Mouse (Mus musculus) hindbrain, embryonic 15.5 days (tissue): ENCODE results near the gene Xdh. TPM values are rescaled to one million over a fixed set of nuclear protein-coding genes. Genes with fewer than 3 reads are reported as not detected.

ENCODE experiments used
- ATAC-seq: fragments of 200-750 bp; cut with Nextera tagmentation; 2 replicates; pipeline ENCODE4 v1.8.0; 2017; ENCODE audit warnings: low read depth, moderate number of reproducible peaks, moderate TSS enrichment; ENCODE audit not compliant: low FRiP score
- H3K27ac ChIP-seq: fragments of 300-500 bp; sonication (generic); replicated peaks from 2 replicates; pipeline ENCODE4 v1.5.1; 2015; ENCODE audit warnings: mild to moderate bottlenecking, inconsistent platforms
- H3K27me3 ChIP-seq: fragments of 300-500 bp; sonication (generic); 2 replicates; pipeline ENCODE4 v1.6.1; 2015; ENCODE audit warnings: control low read depth, inconsistent platforms
- H3K36me3 ChIP-seq: fragments of 300-500 bp; sonication (generic); 2 replicates; pipeline ENCODE4 v1.6.1; 2015; ENCODE audit warnings: control low read depth, inconsistent platforms
- H3K4me1 ChIP-seq: fragments of 300-500 bp; sonication (generic); replicated peaks from 2 replicates; pipeline ENCODE4 v1.6.1; 2015; ENCODE audit warnings: control low read depth, inconsistent platforms
- H3K4me2 ChIP-seq: fragments of 300-500 bp; sonication (generic); 2 replicates; pipeline ENCODE4 v1.6.1; 2015; ENCODE audit warnings: moderate library complexity, mild to moderate bottlenecking, inconsistent platforms
- H3K4me3 ChIP-seq: fragments of 300-500 bp; sonication (generic); 2 replicates; pipeline ENCODE4 v1.5.1; 2015; ENCODE audit warnings: mild to moderate bottlenecking, inconsistent platforms
- H3K9ac ChIP-seq: fragments of 300-500 bp; sonication (generic); 2 replicates; pipeline ENCODE4 v1.6.1; 2015; ENCODE audit warnings: inconsistent platforms
- H3K9me3 ChIP-seq: fragments of 300-500 bp; sonication (generic); 2 replicates; pipeline ENCODE4 v1.6.1; 2016; ENCODE audit warnings: control low read depth, inconsistent platforms
- WGBS: fragments of 180-500 bp; shearing (Covaris S2); methylation state at CpG from one replicate; pipeline ENCODE4 v1.1.7; 2015; 5-methylcytosine and 5-hydroxymethylcytosine counted together
- polyA plus RNA-seq: library from polyadenylated mRNA; unstranded; fragments of >200 nt; fragmentation: Nextera tagmentation; extraction: Ambion mirVana; gene quantifications from 2 replicates; pipeline ENCODE4 v1.2.1, GENCODE M21; 2015

Xdh gene
- polyA plus RNA-seq, 1 experiment from 2014 or later, result 0.32 TPM

- no peak overlapping the region for H3K27ac ChIP-seq
- no peaks in the 10 kb centered on the region for H3K9me3 ChIP-seq
- H3K4me2 ChIP-seq, result no peak overlapping the region
- WGBS, result 64% methylated on average over 2 of the region's 2 CpGs
- no peaks in the 10 kb centered on the region for H3K36me3 ChIP-seq
- no peak overlapping the region for H3K9ac ChIP-seq
- no peaks in the 10 kb centered on the region for H3K4me1 ChIP-seq
- H3K27me3 ChIP-seq, result no peaks in the 10 kb centered on the region
- H3K4me3 ChIP-seq, result no peak overlapping the region
- no peak for ATAC-seq
These were observed 12.6 kb upstream of the Xdh start for GRCm38 (mm10) chr17:73962628-73963043.

DNA sequence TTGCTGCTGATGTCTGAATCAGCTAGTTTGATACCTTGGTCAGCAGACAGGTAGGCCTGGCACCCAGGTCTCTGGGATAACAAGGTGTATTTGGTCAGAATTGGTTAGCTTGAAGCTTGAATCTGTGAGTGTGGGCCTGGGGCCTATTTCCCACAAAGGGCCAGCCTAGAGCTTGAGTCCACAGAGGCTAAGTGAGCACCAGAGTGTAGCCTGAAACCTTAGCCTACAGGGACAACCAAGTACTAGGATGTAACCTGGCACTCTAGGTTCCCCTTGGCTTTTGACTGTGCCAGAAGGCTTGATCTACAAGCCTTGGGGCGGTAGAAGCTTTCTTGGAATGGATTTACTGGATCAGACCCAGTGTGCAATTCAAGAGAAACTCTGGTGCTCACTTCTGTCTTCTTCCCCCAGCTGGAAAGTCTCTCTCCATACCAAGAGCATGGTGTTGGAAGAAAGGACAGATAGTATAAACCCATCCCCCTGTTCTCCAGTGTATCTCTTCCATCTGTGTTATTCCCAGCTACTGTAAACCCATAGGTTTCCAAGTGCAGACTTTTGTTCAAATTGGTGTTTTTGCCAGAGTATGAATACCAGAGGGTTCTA is 11.9 kb upstream of the Xdh start:
- no peak for ATAC-seq
- Histone ChIP-seq H3K4me1 (no peaks in the 10 kb centered on the region), H3K27ac (no peak overlapping the region), H3K9me3 (no peaks in the 10 kb centered on the region), H3K4me3 (no peak overlapping the region), H3K4me2 (no peak overlapping the region), H3K27me3 (no peaks in the 10 kb centered on the region), H3K36me3 (no peaks in the 10 kb centered on the region), H3K9ac (no peak overlapping the region)
- WGBS, result 89% methylated on average over 1 of the region's 1 CpGs

- Histone ChIP-seq H3K27ac (no peak overlapping the region), H3K4me2 (no peak overlapping the region), H3K9me3 (no peaks in the 10 kb centered on the region), H3K27me3 (no peaks in the 10 kb centered on the region), H3K36me3 (no peaks in the 10 kb centered on the region), H3K9ac (no peak overlapping the region), H3K4me1 (no peaks in the 10 kb centered on the region), H3K4me3 (no peak overlapping the region)
- ATAC-seq, result no peak
- WGBS, result 93% methylated on average over 4 of the region's 4 CpGs
These were observed 10.7 kb upstream of the Xdh start for GRCm38 (mm10) chr17:73960745-73961144.

DNA sequence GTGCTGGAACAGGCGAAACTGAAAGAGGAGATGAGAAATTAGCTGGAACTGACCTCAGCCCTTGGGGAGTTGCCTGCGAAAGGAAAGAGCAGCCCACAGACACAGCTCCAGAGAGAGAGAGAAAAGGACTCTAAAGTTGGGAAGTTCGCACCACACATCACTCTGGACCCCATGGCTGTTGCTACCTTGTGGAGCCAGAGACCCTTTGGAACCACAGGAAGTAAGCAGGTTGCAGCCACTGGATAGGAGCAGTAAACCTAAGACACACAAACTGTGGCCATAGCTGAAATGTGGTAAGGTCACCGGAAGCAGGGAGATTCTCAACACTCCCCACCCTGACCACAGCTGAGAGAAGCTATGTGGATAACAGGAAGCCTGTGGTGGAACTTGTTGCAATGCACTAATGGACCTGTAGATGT is 2.1 kb upstream of the Xdh start:
- Histone ChIP-seq H3K4me2 (no peak overlapping the region), H3K9ac (no peak overlapping the region), H3K27me3 (no peaks in the 10 kb centered on the region), H3K4me1 (no peaks in the 10 kb centered on the region), H3K4me3 (no peak overlapping the region), H3K9me3 (no peaks in the 10 kb centered on the region), H3K27ac (no peak overlapping the region), H3K36me3 (no peaks in the 10 kb centered on the region)
- ATAC-seq, result no peak
- 89% methylated on average over 4 of the region's 4 CpGs for WGBS

GRCm38 (mm10) chr17:73950970-73951369 is 974 bp upstream of the Xdh start:
- 82% methylated on average over 5 of the region's 5 CpGs for WGBS
- ATAC-seq, result no peak
- H3K9me3 ChIP-seq, result no peaks in the 10 kb centered on the region
- no peak overlapping the region for H3K27ac ChIP-seq
- H3K4me2 ChIP-seq, result no peak overlapping the region
- no peaks in the 10 kb centered on the region for H3K27me3 ChIP-seq
- H3K4me3 ChIP-seq, result no peak overlapping the region
- H3K36me3 ChIP-seq, result no peaks in the 10 kb centered on the region
- no peaks in the 10 kb centered on the region for H3K4me1 ChIP-seq
- H3K9ac ChIP-seq, result no peak overlapping the region

GRCm38 (mm10) chr17:73949498-73949897 is 498 bp downstream of the Xdh start:
- Histone ChIP-seq H3K27ac (no peak overlapping the region), H3K36me3 (no peaks in the 10 kb centered on the region), H3K27me3 (no peaks in the 10 kb centered on the region), H3K4me3 (no peak overlapping the region), H3K9ac (no peak overlapping the region), H3K9me3 (no peaks in the 10 kb centered on the region), H3K4me1 (no peaks in the 10 kb centered on the region), H3K4me2 (no peak overlapping the region)
- 73% methylated on average over 4 of the region's 4 CpGs for WGBS
- no peak for ATAC-seq

DNA sequence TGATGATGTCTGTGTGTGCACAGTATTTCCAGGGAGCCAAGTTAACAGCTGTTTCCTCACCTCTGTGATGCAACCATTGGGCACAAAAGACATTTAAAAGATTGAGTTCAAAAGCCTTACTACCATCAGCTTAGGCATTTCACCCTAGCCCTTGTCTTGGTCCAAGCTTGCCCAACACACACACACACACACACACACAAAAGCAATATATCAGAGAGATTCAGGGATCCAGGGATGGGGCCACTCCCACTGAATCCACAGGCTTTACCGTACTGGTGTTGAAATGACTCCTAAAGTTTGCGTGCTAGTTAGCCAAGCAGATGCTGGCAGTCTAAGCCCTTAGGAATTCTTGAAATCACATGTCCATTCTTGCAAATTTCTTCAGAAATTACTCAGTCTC is 1.2 kb downstream of the Xdh start:
- Histone ChIP-seq H3K4me1 (no peaks in the 10 kb centered on the region), H3K9me3 (no peaks in the 10 kb centered on the region), H3K9ac (no peak overlapping the region), H3K27ac (no peak overlapping the region), H3K27me3 (no peaks in the 10 kb centered on the region), H3K36me3 (no peaks in the 10 kb centered on the region), H3K4me3 (no peak overlapping the region), H3K4me2 (no peak overlapping the region)
- ATAC-seq, result no peak
- 89% methylated on average over 2 of the region's 2 CpGs for WGBS

- Histone ChIP-seq H3K36me3 (no peaks in the 10 kb centered on the region), H3K9me3 (no peaks in the 10 kb centered on the region), H3K9ac (no peak overlapping the region), H3K4me3 (no peak overlapping the region), H3K27ac (no peak overlapping the region), H3K4me1 (no peaks in the 10 kb centered on the region), H3K27me3 (no peaks in the 10 kb centered on the region), H3K4me2 (no peak overlapping the region)
- ATAC-seq, result no peak
- 75% methylated on average over 3 of the region's 3 CpGs for WGBS
These were observed 2.0 kb downstream of the Xdh start for GRCm38 (mm10) chr17:73948039-73948438.

DNA sequence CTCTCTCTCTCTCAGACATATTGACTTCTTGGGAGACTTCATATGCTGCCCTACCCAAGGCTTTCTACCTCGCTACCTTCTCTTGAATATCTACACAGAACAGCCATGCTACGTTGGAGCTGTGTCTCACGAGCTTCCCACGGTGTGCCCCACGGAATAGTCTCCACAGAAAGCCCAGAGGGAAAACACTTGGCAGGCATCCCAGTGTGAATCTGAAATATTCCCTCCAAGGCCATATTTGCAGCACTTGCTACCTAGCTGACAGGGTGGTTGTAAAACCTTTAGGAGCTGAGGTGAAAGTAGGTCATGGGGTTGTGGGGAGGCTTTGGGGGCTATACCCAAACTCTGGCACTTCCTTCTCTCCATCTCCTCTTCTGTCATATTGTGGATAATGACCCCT is 3.1 kb downstream of the Xdh start:
- H3K9me3 ChIP-seq, result no peaks in the 10 kb centered on the region
- no peak for ATAC-seq
- no peaks in the 10 kb centered on the region for H3K27me3 ChIP-seq
- no peaks in the 10 kb centered on the region for H3K4me1 ChIP-seq
- no peak overlapping the region for H3K27ac ChIP-seq
- 64% methylated on average over 5 of the region's 5 CpGs for WGBS
- no peak overlapping the region for H3K4me3 ChIP-seq
- H3K9ac ChIP-seq, result no peak overlapping the region
- no peak overlapping the region for H3K4me2 ChIP-seq
- H3K36me3 ChIP-seq, result no peaks in the 10 kb centered on the region

DNA sequence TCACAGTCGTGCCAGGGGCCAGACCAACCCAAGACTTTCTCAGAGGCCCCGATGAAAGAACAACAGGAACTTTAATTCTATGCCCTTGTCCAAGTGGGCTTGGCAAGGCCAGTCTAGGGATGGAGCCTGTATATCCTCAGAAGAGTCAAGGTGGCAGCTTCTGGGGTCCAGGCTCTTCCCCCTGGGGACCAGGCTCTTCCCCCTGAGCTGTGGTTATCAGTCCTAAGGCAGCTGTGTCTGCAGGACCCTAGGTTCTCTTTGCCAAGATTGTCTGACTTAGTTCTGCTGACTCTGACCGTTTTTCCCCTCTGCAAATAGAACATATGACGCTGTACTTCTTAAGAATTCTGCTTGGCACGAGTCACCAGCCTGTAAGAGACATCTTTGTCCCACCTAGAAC is 5.3 kb downstream of the Xdh start:
- H3K36me3 ChIP-seq, result no peaks in the 10 kb centered on the region
- H3K9ac ChIP-seq, result no peak overlapping the region
- ATAC-seq, result no peak
- H3K27me3 ChIP-seq, result no peaks in the 10 kb centered on the region
- 81% methylated on average over 5 of the region's 5 CpGs for WGBS
- no peaks in the 10 kb centered on the region for H3K4me1 ChIP-seq
- no peak overlapping the region for H3K4me2 ChIP-seq
- no peak overlapping the region for H3K27ac ChIP-seq
- H3K4me3 ChIP-seq, result no peak overlapping the region
- H3K9me3 ChIP-seq, result no peaks in the 10 kb centered on the region

DNA sequence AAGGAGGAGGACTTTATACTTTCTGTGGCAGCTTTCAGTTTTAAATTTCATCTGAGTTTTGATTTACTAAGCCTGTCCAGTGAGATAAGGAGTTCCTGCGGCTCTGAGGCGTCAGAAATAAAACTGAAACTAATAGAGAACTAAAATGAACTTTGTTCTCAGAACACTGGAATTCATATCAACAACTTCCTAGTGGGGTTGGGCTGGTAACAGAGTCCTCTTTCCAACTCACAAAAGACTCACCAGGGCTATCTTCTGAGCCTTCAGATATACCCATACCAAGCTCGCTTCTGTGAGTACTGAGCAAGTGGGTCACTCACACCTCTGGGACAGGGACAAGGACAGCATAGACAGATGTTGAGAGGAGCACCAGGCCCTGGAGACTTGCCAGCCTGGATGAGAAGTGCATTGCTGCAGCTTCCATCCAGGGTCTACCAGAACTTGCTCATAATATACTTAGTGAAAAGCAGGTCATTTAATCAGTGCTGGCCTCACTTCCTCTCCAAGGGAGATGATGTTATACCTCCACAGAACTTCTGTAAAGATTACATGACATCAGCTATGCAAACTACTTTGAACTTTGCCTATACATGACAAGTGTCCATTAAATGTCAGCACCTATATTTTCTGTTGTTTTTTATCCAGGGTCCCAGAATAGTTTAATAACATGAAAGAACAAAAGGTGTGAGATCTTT is 7.6 kb downstream of the Xdh start:
- ATAC-seq, result no peak
- no peak overlapping the region for H3K9ac ChIP-seq
- no peaks in the 10 kb centered on the region for H3K4me1 ChIP-seq
- H3K4me3 ChIP-seq, result no peak overlapping the region
- no peaks in the 10 kb centered on the region for H3K36me3 ChIP-seq
- H3K4me2 ChIP-seq, result no peak overlapping the region
- no peak overlapping the region for H3K27ac ChIP-seq
- H3K9me3 ChIP-seq, result no peaks in the 10 kb centered on the region
- 93% methylated on average over 3 of the region's 3 CpGs for WGBS
- H3K27me3 ChIP-seq, result no peaks in the 10 kb centered on the region

DNA sequence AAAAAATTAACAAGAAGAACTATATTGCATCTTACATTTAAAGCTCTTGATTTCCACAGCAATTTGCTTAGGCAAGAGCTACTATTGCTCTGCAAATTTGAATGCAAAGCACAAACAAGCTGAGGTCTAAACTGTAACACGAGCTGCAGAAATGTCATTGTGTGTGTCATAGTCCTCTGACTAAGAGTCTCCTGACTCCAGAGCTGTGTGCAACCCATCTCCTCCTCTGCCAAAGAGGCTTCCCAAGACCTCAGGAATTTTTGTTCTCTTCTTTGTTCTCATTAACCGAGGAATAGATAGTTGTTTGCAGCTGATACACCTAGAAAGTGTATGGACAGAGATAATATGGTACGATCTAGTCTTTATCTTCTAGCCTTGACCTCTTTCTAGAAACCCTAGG is 8.2 kb downstream of the Xdh start:
- WGBS, result 72% methylated on average over 3 of the region's 3 CpGs
- Histone ChIP-seq H3K4me3 (no peak overlapping the region), H3K36me3 (no peaks in the 10 kb centered on the region), H3K27ac (no peak overlapping the region), H3K9me3 (no peaks in the 10 kb centered on the region), H3K27me3 (no peaks in the 10 kb centered on the region), H3K9ac (no peak overlapping the region), H3K4me1 (no peaks in the 10 kb centered on the region), H3K4me2 (no peak overlapping the region)
- no peak for ATAC-seq

DNA sequence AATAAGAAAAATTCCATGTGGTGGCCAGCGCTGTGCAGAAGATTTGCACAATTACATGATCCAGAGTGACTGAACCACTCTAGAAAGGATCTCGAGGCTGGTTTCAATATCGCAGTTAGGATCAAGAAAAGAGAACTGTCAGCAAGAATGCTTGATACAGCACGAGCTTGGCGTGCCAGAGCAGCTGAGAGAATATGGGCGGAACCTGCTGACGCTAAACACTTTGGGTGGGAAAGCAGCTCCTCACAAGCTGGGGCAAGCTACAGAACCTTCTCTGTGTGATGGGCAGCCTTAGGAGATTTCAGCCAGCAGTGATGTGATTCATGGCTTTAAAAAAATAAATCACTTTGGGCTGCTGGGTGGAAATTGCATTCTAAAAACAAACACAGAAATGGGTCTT is 12.9 kb downstream of the Xdh start:
- Histone ChIP-seq H3K27ac (no peak overlapping the region), H3K4me2 (no peak overlapping the region), H3K27me3 (no peaks in the 10 kb centered on the region), H3K4me3 (no peak overlapping the region), H3K9me3 (no peaks in the 10 kb centered on the region), H3K36me3 (no peaks in the 10 kb centered on the region), H3K9ac (no peak overlapping the region), H3K4me1 (no peaks in the 10 kb centered on the region)
- 86% methylated on average over 7 of the region's 7 CpGs for WGBS
- ATAC-seq, result no peak
